Mouse (Mus musculus): Measurements from ENCODE around the gene Apopt1. TPM values are rescaled to one million over a fixed set of nuclear protein-coding genes. Genes with fewer than 3 reads are reported as not detected.

The Apopt1 gene
- polyA plus RNA-seq, 2 experiments = 13.4 to 20.0 TPM

GRCm38 (mm10) chr12:111755231-111755630 lies 42.2 kb downstream of the Apopt1 start:
- no peak overlapping the region for H3K27ac ChIP-seq
- no peaks in the 10 kb centered on the region for H3K36me3 ChIP-seq (replicated peaks; ENCODE audit: control insufficient read depth, insufficient read depth, low read depth)
- peaks cover 14 to 17% of the 10 kb centered on the region in 2 experiments for H3K4me1 ChIP-seq (replicated peaks; ENCODE audit: control insufficient read depth in 2 of 2, insufficient read depth in 2 of 2, low read length in 1 of 2)
- no peaks in the 10 kb centered on the region for H3K27me3 ChIP-seq (ENCODE audit: control insufficient read depth, insufficient read depth, low read length)
- TF ChIP-seq EP300 (IDR thresholded peaks at IDR 0.05; ENCODE audit: low read depth) (no peak), CTCF (IDR thresholded peaks at IDR 0.05; ENCODE audit: low read depth) (no peak)
- H3K4me3 ChIP-seq (ENCODE audit: insufficient read depth in 1 of 2, low read depth in 2 of 2, low read length in 2 of 2) = no peak overlapping the region
- no peak overlapping the region for H3K4me2 ChIP-seq (ENCODE audit: low read depth)
- DNase-seq (ENCODE audit: low read depth in 3 of 3, low spot score in 3 of 3) (no peak), ATAC-seq (ENCODE audit: insufficient read depth) (no peak)
- H3K9me3 ChIP-seq (ENCODE audit: control insufficient read depth, low read length) = no peaks in the 10 kb centered on the region
- H3K9ac ChIP-seq (replicated peaks) = no peak overlapping the region
- 35% methylated on average over 2 of the region's 2 CpGs for WGBS (ENCODE audit: insufficient replicate concordance)

DNA sequence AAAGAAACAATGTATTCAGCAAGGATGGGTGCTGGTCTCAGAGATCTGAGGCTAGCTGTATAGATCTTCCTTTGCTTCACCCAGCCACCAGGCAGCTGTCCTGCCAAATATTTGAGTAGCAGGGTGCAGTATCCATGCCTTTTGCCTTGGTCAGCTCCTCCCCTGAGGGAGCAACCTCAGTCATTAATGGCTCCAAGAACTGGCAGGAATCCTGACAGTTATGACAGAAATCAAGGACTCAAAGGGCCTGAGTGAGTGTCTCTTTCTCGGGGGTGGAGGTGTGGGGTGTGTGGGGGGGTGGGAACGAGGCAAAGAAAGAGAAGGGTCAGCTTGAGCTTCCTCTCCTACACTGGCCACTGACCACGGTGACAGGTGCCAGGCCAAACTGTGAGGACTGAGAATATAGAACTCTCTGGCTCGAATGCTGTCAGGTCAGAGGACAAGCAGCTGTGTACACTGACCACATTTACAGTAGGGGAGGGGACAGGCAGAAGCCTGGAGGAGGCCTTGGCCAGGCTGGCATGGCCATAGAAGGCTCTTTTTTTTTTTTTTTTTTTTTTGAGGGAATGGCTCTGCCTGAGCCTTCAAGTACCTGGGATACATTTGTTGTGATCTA lies 43.1 kb downstream of the Apopt1 start:
- no peaks in the 10 kb centered on the region for H3K27me3 ChIP-seq (ENCODE audit: control insufficient read depth, insufficient read depth, low read length)
- peaks cover 17% of the 10 kb centered on the region in 2 experiments for H3K4me1 ChIP-seq (replicated peaks; ENCODE audit: control insufficient read depth in 2 of 2, insufficient read depth in 2 of 2, low read length in 1 of 2)
- H3K9ac ChIP-seq (replicated peaks) = no peak overlapping the region
- no peaks in the 10 kb centered on the region for H3K36me3 ChIP-seq (replicated peaks; ENCODE audit: control insufficient read depth, insufficient read depth, low read depth)
- ATAC-seq (ENCODE audit: insufficient read depth) (no peak), DNase-seq (ENCODE audit: low read depth in 3 of 3, low spot score in 3 of 3) (no peak)
- no peak overlapping the region for H3K4me2 ChIP-seq (ENCODE audit: low read depth)
- H3K9me3 ChIP-seq (ENCODE audit: control insufficient read depth, low read length) = no peaks in the 10 kb centered on the region
- no peak for TF ChIP-seq EP300 (IDR thresholded peaks at IDR 0.05; ENCODE audit: low read depth)
- WGBS (ENCODE audit: insufficient replicate concordance) = 36% methylated on average over 4 of the region's 4 CpGs
- no peak overlapping the region for H3K4me3 ChIP-seq (ENCODE audit: insufficient read depth in 1 of 2, low read depth in 2 of 2, low read length in 2 of 2)
- no peak overlapping the region for H3K27ac ChIP-seq

- Histone ChIP-seq H3K9ac (replicated peaks) (no peak overlapping the region), H3K27me3 (ENCODE audit: control insufficient read depth, insufficient read depth, low read length) (no peaks in the 10 kb centered on the region), H3K4me2 (ENCODE audit: low read depth) (no peak overlapping the region), H3K4me3 (ENCODE audit: insufficient read depth in 1 of 2, low read depth in 2 of 2, low read length in 2 of 2) (no peak overlapping the region), H3K4me1 (replicated peaks; ENCODE audit: control insufficient read depth in 2 of 2, insufficient read depth in 2 of 2, low read length in 1 of 2) (peaks cover 17% of the 10 kb centered on the region in 2 experiments), H3K27ac (no peak overlapping the region), H3K9me3 (ENCODE audit: control insufficient read depth, low read length) (no peaks in the 10 kb centered on the region), H3K36me3 (replicated peaks; ENCODE audit: control insufficient read depth, insufficient read depth, low read depth) (no peaks in the 10 kb centered on the region)
- ATAC-seq (ENCODE audit: insufficient read depth) (no peak), DNase-seq (ENCODE audit: low read depth in 3 of 3, low spot score in 3 of 3) (no peak)
- no peak for TF ChIP-seq EP300 (IDR thresholded peaks at IDR 0.05; ENCODE audit: low read depth)
- TF ChIP-seq CTCF (IDR thresholded peaks at IDR 0.05; ENCODE audit: low read depth) = no peak
- 48% methylated on average over 5 of the region's 5 CpGs for WGBS (ENCODE audit: insufficient replicate concordance)
These were observed 43.6 kb downstream of the Apopt1 start for GRCm38 (mm10) chr12:111756698-111757082.

GRCm38 (mm10) chr12:111757561-111758325 lies 44.7 kb downstream of the Apopt1 start:
- H3K36me3 ChIP-seq (replicated peaks; ENCODE audit: control insufficient read depth, insufficient read depth, low read depth) = no peaks in the 10 kb centered on the region
- ATAC-seq (ENCODE audit: insufficient read depth) (no peak), DNase-seq (ENCODE audit: low read depth in 3 of 3, low spot score in 3 of 3) (no peak)
- peak overlapping the region; percentile 99 for H3K4me2 ChIP-seq (ENCODE audit: low read depth)
- no peaks in the 10 kb centered on the region for H3K27me3 ChIP-seq (ENCODE audit: control insufficient read depth, insufficient read depth, low read length)
- TF ChIP-seq CTCF (IDR thresholded peaks at IDR 0.05; ENCODE audit: low read depth) (no peak), EP300 (IDR thresholded peaks at IDR 0.05; ENCODE audit: low read depth) (no peak)
- peak overlapping the region; percentile 79 to 91 for H3K4me3 ChIP-seq (ENCODE audit: insufficient read depth in 1 of 2, low read depth in 2 of 2, low read length in 2 of 2)
- peaks cover 17% of the 10 kb centered on the region in 2 experiments for H3K4me1 ChIP-seq (replicated peaks; ENCODE audit: control insufficient read depth in 2 of 2, insufficient read depth in 2 of 2, low read length in 1 of 2)
- 49% methylated on average over 10 of the region's 10 CpGs for WGBS (ENCODE audit: insufficient replicate concordance)
- no peaks in the 10 kb centered on the region for H3K9me3 ChIP-seq (ENCODE audit: control insufficient read depth, low read length)
- H3K27ac ChIP-seq = no peak overlapping the region
- H3K9ac ChIP-seq (replicated peaks) = peak overlapping the region; percentile 90

- peaks cover 17% of the 10 kb centered on the region in 2 experiments for H3K4me1 ChIP-seq (replicated peaks; ENCODE audit: control insufficient read depth in 2 of 2, insufficient read depth in 2 of 2, low read length in 1 of 2)
- under 1% methylated on average over 83 of the region's 85 CpGs for WGBS (ENCODE audit: insufficient replicate concordance)
- H3K36me3 ChIP-seq (replicated peaks; ENCODE audit: control insufficient read depth, insufficient read depth, low read depth) = no peaks in the 10 kb centered on the region
- ATAC-seq (ENCODE audit: insufficient read depth) (peak; percentile 82), DNase-seq (ENCODE audit: low read depth in 3 of 3, low spot score in 3 of 3) (peak; percentile 50 to 51 (median 50))
- H3K4me3 ChIP-seq (ENCODE audit: insufficient read depth in 1 of 2, low read depth in 2 of 2, low read length in 2 of 2) = peak within 1 kb of the TSS; percentile 79 to 91
- H3K27ac ChIP-seq = peak within 1 kb of the TSS; percentile 61
- H3K27me3 ChIP-seq (ENCODE audit: control insufficient read depth, insufficient read depth, low read length) = no peaks in the 10 kb centered on the region
- peak within 1 kb of the TSS; percentile 90 for H3K9ac ChIP-seq (replicated peaks)
- no peaks in the 10 kb centered on the region for H3K9me3 ChIP-seq (ENCODE audit: control insufficient read depth, low read length)
- H3K4me2 ChIP-seq (ENCODE audit: low read depth) = peak within 1 kb of the TSS; percentile 99
- TF ChIP-seq EP300 (IDR thresholded peaks at IDR 0.05; ENCODE audit: low read depth) = no peak
- no peak for TF ChIP-seq CTCF (IDR thresholded peaks at IDR 0.05; ENCODE audit: low read depth)
These were observed 45.5 kb downstream of the Apopt1 start, which contains the start of gene Klc1 for GRCm38 (mm10) chr12:111758381-111759175. Gene Klc1 (plus strand): TSS chr12:111758849.
